Mouse (Mus musculus) limb, embryonic 14.5 days (tissue): ENCODE measurements around the gene Avil. TPM values are rescaled to one million over a fixed set of nuclear protein-coding genes. Genes with fewer than 3 reads are reported as not detected.
A peak's percentile ranks its signal among the peaks of the same experiment; 100 is the strongest.

ENCODE experiments used
- ATAC-seq: fragments of 200-750 bp; cut with Nextera tagmentation; 2 replicates; pipeline ENCODE4 v1.8.0; 2017; ENCODE audit warnings: low read depth, moderate number of reproducible peaks, moderate TSS enrichment; ENCODE audit not compliant: low FRiP score
- DNase-seq: peaks from one replicate; pipeline ENCODE4 v3.0.0-alpha.2; 2015; ENCODE audit warnings: low spot score
- H3K27ac ChIP-seq: fragments of 300-500 bp; sonication (generic); replicated peaks from 2 replicates; pipeline ENCODE4 v1.5.1; 2014; ENCODE audit warnings: low read depth, mild to moderate bottlenecking, low read length, moderate library complexity, mixed read lengths
- H3K27me3 ChIP-seq: fragments of 300-500 bp; sonication (generic); 2 replicates; pipeline ENCODE4 v1.6.1; 2014; ENCODE audit warnings: low read length, mixed read lengths; ENCODE audit not compliant: control insufficient read depth, insufficient read depth
- H3K36me3 ChIP-seq: fragments of 300-500 bp; sonication (generic); 2 replicates; pipeline ENCODE4 v1.6.1; 2014; ENCODE audit warnings: mild to moderate bottlenecking, low read length, moderate library complexity, mixed read lengths; ENCODE audit not compliant: control insufficient read depth, insufficient read depth
- H3K4me1 ChIP-seq: fragments of 300-500 bp; sonication (generic); 2 replicates; pipeline ENCODE4 v1.6.1; 2014; ENCODE audit warnings: antibody characterized with exemption, low read length, mixed read lengths; ENCODE audit not compliant: control insufficient read depth, insufficient read depth
- H3K4me2 ChIP-seq: fragments of 300-500 bp; sonication (generic); replicated peaks from 2 replicates; pipeline ENCODE4 v1.6.1; 2014; ENCODE audit warnings: low read depth, mild to moderate bottlenecking, low read length, moderate library complexity; ENCODE audit not compliant: severe bottlenecking
- H3K4me3 ChIP-seq: fragments of 300-500 bp; sonication (generic); replicated peaks from 2 replicates; pipeline ENCODE4 v1.5.1; 2014; ENCODE audit warnings: low read length
- H3K9ac ChIP-seq: fragments of 300-500 bp; sonication (generic); 2 replicates; pipeline ENCODE4 v1.6.1; 2014; ENCODE audit warnings: mild to moderate bottlenecking, low read depth, low read length, moderate library complexity; ENCODE audit not compliant: severe bottlenecking
- H3K9me3 ChIP-seq: fragments of 300-500 bp; sonication (generic); 2 replicates; pipeline ENCODE4 v1.6.1; 2016; ENCODE audit warnings: low read length; ENCODE audit not compliant: control insufficient read depth
- POLR2A ChIP-seq: fragments of 200-500 bp; IDR thresholded peaks from 2 replicates; pipeline ENCODE4 v1.8.0; 2012; ENCODE audit warnings: inconsistent platforms, mild to moderate bottlenecking, moderate library complexity, borderline replicate concordance; ENCODE audit not compliant: insufficient read depth, insufficient read length; ENCODE audit errors: extremely low read depth
- WGBS: fragments of 180-500 bp; shearing (Covaris S2); extraction: QIAGEN DNeasy Blood & Tissue Kit; methylation state at CpG from one replicate; pipeline ENCODE4 v1.1.7; 2014; 5-methylcytosine and 5-hydroxymethylcytosine counted together
- polyA plus RNA-seq, 2 experiments: library from polyadenylated mRNA; depleted of rRNA in 1 of 2; stranded (reverse) in 1 of 2; unstranded in 1 of 2; fragments of >200 nt; fragmentation: Nextera tagmentation in 1 of 2; extraction: Ambion mirVana in 1 of 2; gene quantifications; 2 replicates each; pipeline versions ENCODE4 v1.2.1 to v1.2.3; 2012 to 2014

Gene Avil
- polyA plus RNA-seq, 2 experiments = 0.28 to 0.45 TPM

DNA sequence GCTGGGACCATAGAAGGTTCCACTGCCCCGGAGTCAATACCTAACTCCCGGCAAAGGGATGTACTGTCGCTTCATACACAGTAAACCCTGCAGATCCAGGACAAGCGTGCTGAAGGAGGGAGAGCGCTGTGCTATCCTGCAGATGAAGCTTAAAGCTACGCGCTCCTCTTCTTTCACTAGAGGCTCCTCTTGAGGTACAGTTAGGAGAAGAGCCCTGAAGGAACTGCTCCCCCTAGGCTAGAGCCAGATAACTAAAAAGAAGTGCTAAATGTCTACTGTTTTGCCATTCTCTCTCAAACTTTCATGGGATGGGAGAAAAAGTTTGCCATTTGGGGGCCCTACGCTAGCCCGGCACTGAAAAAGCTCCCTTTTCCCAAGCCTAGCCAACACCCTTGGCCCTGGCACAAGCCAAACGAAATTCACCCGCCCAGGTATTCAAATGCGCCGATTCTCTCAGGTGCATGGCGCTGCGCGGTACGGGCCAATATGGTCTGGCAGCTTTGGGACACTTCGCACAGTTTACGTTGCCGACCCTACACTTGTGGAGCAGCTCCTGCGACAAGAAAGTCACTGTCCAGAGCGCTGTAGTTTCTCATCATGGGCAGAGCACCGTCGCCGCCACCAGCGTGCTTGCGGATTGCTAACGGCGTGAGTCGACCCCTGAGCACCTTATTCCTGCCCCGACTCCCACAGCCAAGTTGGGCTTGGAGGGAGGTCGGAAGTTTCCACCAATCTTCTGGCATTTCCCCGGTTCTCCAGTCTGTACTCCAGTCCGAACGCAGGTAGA lies 48.3 kb downstream of the Avil start:
- 5% methylated on average over 35 of the region's 35 CpGs for WGBS
- H3K27me3 ChIP-seq = peaks cover 43% of the 10 kb centered on the region
- peak overlapping the region; percentile 13 for H3K4me2 ChIP-seq
- H3K4me1 ChIP-seq = peaks cover 3% of the 10 kb centered on the region; the same call in 1 of the 2 replicates
- no peak overlapping the region for H3K9ac ChIP-seq
- ATAC-seq (no peak), DNase-seq (no peak)
- TF ChIP-seq POLR2A = no peak
- peaks cover 17% of the 10 kb centered on the region for H3K36me3 ChIP-seq
- H3K27ac ChIP-seq = no peak overlapping the region
- H3K9me3 ChIP-seq = no peaks in the 10 kb centered on the region
- peak overlapping the region; percentile 9 for H3K4me3 ChIP-seq

- H3K9me3 ChIP-seq = no peaks in the 10 kb centered on the region
- peak overlapping the region; percentile 9 for H3K4me3 ChIP-seq
- H3K4me1 ChIP-seq = peaks cover 3% of the 10 kb centered on the region; the same call in 1 of the 2 replicates
- no peak overlapping the region for H3K27ac ChIP-seq
- 3% methylated on average over 29 of the region's 29 CpGs for WGBS
- no peak for TF ChIP-seq POLR2A
- no peak for ATAC-seq
- peaks cover 11% of the 10 kb centered on the region for H3K36me3 ChIP-seq
- H3K4me2 ChIP-seq = peak overlapping the region; percentile 13
- DNase-seq = no peak
- no peak overlapping the region for H3K9ac ChIP-seq
- peaks cover 43% of the 10 kb centered on the region for H3K27me3 ChIP-seq
Measured at GRCm38 (mm10) chr10:127049395-127050118, 49.0 kb downstream of the Avil start.

DNA sequence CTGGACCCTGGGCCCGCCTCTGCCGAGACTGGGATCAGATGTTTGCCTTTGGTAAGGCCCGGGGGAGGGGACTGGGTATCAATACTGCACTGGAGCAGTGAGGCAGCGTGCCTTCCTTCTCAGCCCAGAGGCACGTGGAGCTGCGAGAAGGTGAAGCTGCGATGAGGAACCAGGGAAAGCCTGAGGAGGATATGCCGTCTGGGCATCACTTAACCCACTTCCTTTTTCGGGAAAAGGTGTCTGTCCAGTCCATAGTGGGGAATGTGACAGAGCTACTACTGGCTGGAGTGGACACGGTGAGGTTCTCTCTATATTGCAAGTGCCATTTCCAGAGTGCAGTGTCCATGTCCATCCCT lies 49.6 kb downstream of the Avil start:
- peaks cover 43% of the 10 kb centered on the region for H3K27me3 ChIP-seq
- no peaks in the 10 kb centered on the region for H3K9me3 ChIP-seq
- DNase-seq (no peak), ATAC-seq (no peak)
- H3K27ac ChIP-seq = no peak overlapping the region
- H3K4me1 ChIP-seq = peaks cover 3% of the 10 kb centered on the region; the same call in 1 of the 2 replicates
- H3K9ac ChIP-seq = no peak overlapping the region
- H3K4me2 ChIP-seq = no peak overlapping the region
- TF ChIP-seq POLR2A = no peak
- no peak overlapping the region for H3K4me3 ChIP-seq
- WGBS = 26% methylated on average over 10 of the region's 10 CpGs
- peaks cover 6% of the 10 kb centered on the region for H3K36me3 ChIP-seq

- peaks cover 18% of the 10 kb centered on the region for H3K36me3 ChIP-seq
- H3K27ac ChIP-seq = no peak overlapping the region
- TF ChIP-seq POLR2A = no peak
- ATAC-seq = no peak
- no peaks in the 10 kb centered on the region for H3K9me3 ChIP-seq
- H3K4me2 ChIP-seq = no peak overlapping the region
- 57% methylated on average over 4 of the region's 4 CpGs for WGBS
- peaks cover 9% of the 10 kb centered on the region; the same call in 1 of the 2 replicates for H3K4me1 ChIP-seq
- no peak overlapping the region for H3K9ac ChIP-seq
- H3K27me3 ChIP-seq = peaks cover 24% of the 10 kb centered on the region
- no peak overlapping the region for H3K4me3 ChIP-seq
- DNase-seq = no peak
Measured at GRCm38 (mm10) chr10:127054646-127055045, 54.1 kb downstream of the Avil start.

DNA sequence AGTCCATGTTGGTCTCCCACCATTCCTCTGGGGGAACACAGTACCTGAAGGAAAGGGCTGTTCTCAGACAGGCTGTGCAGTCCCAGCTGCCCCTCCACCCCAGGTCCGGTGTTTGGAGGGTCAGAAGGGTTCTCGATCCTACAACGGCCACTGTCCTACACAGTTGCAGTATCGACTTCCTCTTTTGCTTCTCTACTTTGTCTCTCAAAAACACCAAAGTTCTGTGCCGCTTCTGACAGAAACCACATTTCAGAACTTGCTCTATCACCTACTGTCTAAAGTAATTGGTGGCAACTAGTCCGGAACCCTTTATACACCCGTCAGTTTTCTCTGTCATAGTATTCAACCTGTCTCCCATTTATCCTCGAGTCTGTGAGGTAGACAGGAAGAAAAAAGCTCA lies 54.9 kb downstream of the Avil start:
- Histone ChIP-seq H3K27me3 (peaks cover 20% of the 10 kb centered on the region), H3K4me2 (no peak overlapping the region), H3K9me3 (no peaks in the 10 kb centered on the region), H3K36me3 (peaks cover 18% of the 10 kb centered on the region), H3K4me1 (peaks cover 7% of the 10 kb centered on the region; the same call in 1 of the 2 replicates), H3K27ac (no peak overlapping the region), H3K9ac (no peak overlapping the region), H3K4me3 (no peak overlapping the region)
- ATAC-seq (no peak), DNase-seq (no peak)
- TF ChIP-seq POLR2A = no peak
- WGBS = 86% methylated on average over 8 of the region's 8 CpGs
